Mouse (Mus musculus): ENCODE data around the gene Gucy1a1.
"Not testable (repeated sequence)": the region's sequence is repeated elsewhere in the genome, so short reads cannot be mapped to it uniquely, and the experiment has no call there.

The Gucy1a1 gene

GRCm38 (mm10) chr3:82145126-82145901, at the start of gene Gucy1a1:
Gene Gucy1a1, minus strand, starts transcription at chr3:82145789.
- peak; percentile 18 for DNase-seq (ENCODE audit: low spot score)

DNA sequence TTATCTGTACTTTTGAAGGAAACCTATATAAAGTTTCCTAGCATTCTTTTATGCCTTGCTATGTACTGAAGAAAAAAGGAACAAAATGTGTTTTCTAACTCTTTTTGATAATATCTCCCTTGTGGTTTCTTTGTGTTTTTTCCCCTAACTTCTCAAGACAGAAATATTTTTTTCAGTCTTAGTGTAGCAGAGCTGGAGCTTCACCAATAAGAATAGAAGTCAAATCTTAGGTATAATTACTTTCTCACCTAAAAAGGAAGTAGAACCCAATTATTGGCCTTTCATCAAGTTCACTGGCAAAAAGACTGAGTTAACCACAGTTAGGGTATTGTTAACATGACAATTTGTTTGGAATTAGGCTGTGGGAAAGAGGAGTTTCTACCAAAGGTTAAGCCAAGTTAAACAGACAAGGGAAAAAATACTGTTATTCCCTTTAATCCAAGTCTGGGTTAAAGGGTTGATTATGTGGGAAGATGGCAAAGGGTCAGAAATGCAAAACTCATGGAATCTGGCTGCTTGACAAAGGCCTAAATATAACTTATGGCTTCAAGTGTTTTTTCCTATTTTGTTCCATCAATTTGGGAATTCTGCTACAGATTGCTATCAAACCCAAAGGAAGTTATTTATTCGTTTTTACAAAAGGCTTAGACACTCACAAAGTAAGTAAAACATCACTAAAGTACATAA, 46.1 kb upstream of the Gucy1a1 start:
- DNase-seq (ENCODE audit: low spot score) = no peak

- DNase-seq (ENCODE audit: low spot score) = no peak
Measured at GRCm38 (mm10) chr3:82185626-82186025, 40.0 kb upstream of the Gucy1a1 start.

GRCm38 (mm10) chr3:82181500-82181899, 35.9 kb upstream of the Gucy1a1 start:
- no peak for DNase-seq (ENCODE audit: low spot score)

DNA sequence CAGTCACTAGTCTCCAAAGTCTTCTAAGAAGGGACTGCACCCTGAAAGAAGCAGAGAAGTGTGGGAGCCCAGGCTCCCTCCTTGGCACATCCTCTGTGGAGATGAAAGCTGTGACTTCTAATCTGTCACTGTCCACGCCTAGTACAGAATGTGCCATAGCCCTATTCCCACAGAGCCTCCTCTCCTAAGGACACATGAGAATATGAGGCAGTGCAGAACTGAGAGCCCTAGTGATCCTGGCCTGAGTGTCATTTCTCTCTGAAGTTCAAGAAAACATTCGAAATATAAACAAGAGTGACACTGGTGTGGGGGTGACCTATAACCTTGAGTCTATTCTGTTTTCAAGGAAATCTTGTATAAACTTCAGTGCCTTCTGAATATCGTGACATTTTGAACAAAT, 34.7 kb upstream of the Gucy1a1 start:
- DNase-seq (ENCODE audit: low spot score) = no peak

DNA sequence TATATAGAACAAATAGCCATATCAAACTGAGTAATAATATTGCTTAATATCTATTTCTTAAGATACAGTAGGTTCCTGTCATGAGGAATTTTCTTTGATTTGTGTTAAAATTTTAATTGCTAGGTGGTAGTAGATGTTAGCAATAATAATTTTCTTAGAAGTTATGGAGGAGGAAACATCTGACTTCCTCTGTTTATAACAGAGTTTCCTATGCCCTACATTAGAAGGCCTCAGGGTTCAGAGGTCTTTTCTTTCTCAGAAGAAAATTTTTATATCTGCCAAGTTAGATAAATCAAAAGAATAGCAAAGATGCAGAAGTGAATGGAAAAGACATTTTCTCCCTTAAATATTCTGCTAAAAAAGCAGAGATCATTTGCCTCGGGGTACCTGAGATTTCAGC, 29.9 kb upstream of the Gucy1a1 start:
- no peak for DNase-seq (ENCODE audit: low spot score)

GRCm38 (mm10) chr3:82167064-82167463, 21.5 kb upstream of the Gucy1a1 start:
- DNase-seq (ENCODE audit: low spot score) = no peak

GRCm38 (mm10) chr3:82165937-82166336, 20.3 kb upstream of the Gucy1a1 start:
- DNase-seq (ENCODE audit: low spot score) = no peak

GRCm38 (mm10) chr3:82162992-82163391, 17.4 kb upstream of the Gucy1a1 start:
- not testable (repeated sequence) for DNase-seq (ENCODE audit: low spot score)

GRCm38 (mm10) chr3:82145978-82146377, 389 bp upstream of the Gucy1a1 start:
- no peak for DNase-seq (ENCODE audit: low spot score)

DNA sequence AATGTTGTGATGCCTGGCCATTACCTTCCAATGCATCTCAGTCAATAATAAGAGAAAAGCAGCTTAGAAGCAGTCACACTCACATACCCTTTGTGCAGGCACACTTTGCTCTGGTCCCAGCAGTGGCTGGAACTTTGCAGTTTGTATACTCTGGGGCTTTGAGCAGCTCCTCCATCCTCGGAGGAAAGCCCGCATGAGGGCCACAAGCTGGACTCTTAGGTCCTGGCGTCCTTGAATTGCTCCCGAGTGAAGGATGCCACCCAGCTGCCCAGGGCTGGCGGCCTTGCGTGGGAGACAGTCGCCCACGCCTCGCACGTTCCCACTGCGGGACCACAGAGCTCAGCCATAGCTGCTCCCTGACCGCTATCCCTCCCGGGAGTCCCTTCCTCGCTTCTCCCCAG, 864 bp downstream of the Gucy1a1 start:
- DNase-seq (ENCODE audit: low spot score) = no peak

DNA sequence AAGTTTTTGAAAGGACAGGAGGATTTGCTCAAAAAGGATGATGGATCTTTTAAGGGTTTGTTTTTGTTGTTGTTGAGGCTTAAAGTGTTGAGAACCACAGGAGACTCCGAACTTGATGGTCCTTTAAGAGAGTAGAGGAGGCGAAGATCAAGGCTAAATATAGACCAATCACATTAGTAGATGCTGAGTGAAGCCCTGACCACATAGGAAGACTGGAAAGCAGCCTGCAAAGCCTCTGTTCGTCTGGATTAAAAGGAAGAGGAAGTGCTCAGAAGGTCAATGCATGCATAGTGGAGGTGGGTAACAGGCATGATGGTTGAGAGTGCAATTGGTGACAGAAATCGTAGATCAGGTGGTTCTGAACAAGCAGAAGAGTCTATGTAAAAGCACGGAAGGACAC, 4.8 kb downstream of the Gucy1a1 start:
- DNase-seq (ENCODE audit: low spot score) = no peak

GRCm38 (mm10) chr3:82138002-82138667, 7.5 kb downstream of the Gucy1a1 start:
- no peak for DNase-seq (ENCODE audit: low spot score)

DNA sequence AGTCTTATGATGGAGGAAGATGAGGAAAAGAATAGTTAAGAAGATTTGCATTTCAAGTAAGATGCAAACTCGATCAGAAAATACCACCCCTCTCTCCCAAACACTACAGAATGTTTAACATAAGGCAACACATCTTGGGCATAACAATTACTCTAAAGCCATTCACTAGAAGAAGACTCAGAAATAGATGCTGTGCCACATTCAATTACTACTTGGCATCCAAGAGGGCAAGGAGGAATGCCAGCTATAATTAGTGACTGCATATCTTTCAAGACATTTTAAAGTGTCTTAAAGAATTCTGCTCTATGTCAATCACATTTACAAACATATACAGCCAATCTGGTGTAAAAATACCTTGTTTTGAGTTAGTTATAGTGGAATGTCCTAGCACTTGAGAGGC, 10.1 kb downstream of the Gucy1a1 start:
- DNase-seq (ENCODE audit: low spot score) = no peak

DNA sequence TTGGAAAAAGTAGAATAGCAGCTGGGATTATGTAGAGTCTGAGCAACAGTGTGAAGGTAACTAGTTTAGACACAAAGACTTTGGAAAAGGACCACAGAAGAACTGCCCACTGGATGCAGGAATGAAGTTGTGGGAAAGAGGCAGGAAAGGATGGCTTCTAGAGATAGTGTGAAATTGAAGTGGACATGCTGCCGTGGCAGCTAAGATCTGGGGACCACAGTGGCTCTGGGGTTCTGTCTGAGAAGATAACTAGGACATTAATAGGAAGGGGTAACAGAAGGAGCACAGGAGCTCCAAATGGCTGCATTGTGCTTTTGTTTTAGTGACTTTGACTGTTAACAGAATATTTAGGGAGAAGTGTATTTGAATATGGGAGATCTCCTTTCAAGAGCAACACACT, 16.3 kb downstream of the Gucy1a1 start:
- no peak for DNase-seq (ENCODE audit: low spot score)

- no peak for DNase-seq (ENCODE audit: low spot score)
Measured at GRCm38 (mm10) chr3:82124567-82124966, 21.0 kb downstream of the Gucy1a1 start.

- no peak for DNase-seq (ENCODE audit: low spot score)
Measured at GRCm38 (mm10) chr3:82118916-82119315, 26.7 kb downstream of the Gucy1a1 start.

DNA sequence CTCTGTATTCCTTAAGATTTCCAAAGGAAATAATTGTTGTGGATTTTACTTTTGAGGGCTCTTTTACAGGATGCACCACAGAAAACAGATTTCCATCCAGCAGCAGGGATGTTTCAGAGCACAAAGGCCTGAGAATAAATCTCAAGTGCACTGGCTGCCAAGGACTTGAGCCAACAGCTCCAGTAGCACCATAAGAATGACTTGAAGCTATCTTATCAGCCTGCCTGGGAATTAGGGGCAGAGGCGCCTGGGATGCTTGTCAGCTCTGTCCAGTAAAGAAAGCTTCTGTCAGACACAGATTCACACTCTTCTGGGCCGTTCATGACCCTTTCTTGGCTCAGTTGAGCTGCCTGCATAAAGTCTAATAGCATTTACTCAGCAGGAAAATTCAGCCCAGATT, 33.1 kb downstream of the Gucy1a1 start:
- DNase-seq (ENCODE audit: low spot score) = no peak

DNA sequence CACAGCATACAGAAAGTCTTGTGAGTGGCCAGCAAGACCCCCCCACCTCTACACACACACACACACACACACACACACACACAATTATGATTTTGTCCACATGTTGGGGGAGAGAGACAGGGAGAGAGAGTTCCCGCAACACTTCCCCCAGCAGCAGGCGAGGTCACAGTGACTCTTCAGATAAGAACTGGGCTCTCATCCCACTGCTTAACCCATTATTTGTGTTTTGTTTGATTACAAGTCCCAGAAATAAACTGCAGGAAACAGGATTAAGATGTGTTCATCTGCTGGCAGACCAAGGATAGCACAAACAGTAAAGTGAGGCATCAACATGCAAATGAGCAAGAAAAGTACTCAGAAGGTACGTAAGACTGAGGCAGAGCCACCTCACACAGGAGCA, 33.6 kb downstream of the Gucy1a1 start:
- no peak for DNase-seq (ENCODE audit: low spot score)

GRCm38 (mm10) chr3:82108951-82109350, 36.6 kb downstream of the Gucy1a1 start:
- no peak for DNase-seq (ENCODE audit: low spot score)

GRCm38 (mm10) chr3:82104229-82104628, 41.4 kb downstream of the Gucy1a1 start:
- DNase-seq (ENCODE audit: low spot score) = no peak

GRCm38 (mm10) chr3:82099127-82099526, 46.5 kb downstream of the Gucy1a1 start:
- DNase-seq (ENCODE audit: low spot score) = no peak

- DNase-seq (ENCODE audit: low spot score) = no peak
Measured at GRCm38 (mm10) chr3:82096801-82097200, 48.8 kb downstream of the Gucy1a1 start.

Data from ovary, postnatal 10 days (tissue).